Mouse (Mus musculus) lung, postnatal 0 days (tissue): ENCODE results near the gene Arhgap21.

Experiments used
- CTCF ChIP-seq: IDR thresholded peaks from 2 replicates; pipeline ENCODE4 v1.5.1; 2016; ENCODE audit warnings: antibody characterized with exemption, mild to moderate bottlenecking
- EP300 ChIP-seq: IDR thresholded peaks from 2 replicates; pipeline ENCODE4 v1.6.1; 2016; ENCODE audit warnings: antibody characterized with exemption, mild to moderate bottlenecking, control low read depth

DNA sequence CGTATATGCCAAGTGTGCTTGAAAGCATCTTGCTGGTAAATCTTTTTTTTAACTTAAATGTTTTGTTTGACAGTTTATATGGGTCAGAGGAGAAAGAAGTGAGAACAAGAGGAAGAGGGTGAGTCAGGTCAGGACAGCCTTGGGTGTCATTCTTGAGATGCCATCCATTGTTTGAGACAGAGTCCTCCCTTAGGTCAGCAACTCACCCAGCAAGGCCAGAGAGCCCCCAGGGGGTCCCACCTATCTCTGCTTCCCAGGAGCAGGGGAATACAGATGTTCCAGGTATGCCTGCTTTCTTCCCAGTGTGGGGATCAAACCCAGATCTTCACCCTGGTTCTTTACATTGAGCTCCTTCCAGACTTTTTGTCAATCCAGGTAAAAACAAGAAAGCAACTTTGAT is 43.7 kb downstream of the Arhgap21 start:
- TF ChIP-seq CTCF (no peak), EP300 (no peak)
